Mouse (Mus musculus): ENCODE results near the gene Wif1. TPM values are rescaled to one million over a fixed set of nuclear protein-coding genes. Genes with fewer than 3 reads are reported as not detected.

The Wif1 gene
- polyA plus RNA-seq, 2 experiments from 2014 or later: not detected

DNA sequence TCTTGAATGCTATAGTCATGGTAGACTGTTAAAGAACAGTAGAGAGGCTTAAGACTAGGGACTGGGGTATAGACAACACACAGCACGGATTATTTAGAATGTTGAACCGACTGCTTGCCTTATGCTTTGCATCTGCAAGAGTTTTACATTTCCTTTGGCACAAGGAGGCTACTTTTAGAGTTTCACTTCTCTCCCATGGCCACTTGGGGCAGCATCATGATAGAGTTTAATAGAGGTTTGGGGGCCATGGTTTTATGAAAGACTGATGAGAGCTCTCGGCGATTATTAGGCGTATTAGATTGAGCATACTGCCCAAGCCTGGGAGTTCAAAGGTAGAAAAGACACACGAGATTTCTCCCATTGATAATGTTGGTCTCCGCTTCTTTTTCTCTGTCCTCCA is 37.0 kb downstream of the Wif1 start:
- ATAC-seq: no peak

DNA sequence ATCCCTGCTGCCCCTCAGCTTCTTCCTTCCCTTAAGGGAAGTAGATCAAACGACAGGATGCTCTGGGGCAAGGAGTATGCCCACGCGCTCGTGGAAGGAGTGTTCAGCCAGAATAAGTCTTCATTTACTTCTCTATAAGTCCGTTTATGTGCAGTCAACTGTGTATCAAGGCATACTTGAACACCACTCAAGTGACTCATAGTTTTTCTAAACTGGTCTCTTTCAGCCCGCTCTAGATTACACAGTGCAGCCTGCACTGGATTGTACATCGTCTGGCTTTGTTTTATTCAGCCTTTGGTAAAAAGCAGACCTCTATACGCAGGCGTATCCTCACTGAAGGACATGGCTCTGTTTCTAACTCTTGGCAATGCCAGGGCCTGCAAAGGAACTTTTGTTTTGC is 46.7 kb downstream of the Wif1 start:
- ATAC-seq: no peak

DNA sequence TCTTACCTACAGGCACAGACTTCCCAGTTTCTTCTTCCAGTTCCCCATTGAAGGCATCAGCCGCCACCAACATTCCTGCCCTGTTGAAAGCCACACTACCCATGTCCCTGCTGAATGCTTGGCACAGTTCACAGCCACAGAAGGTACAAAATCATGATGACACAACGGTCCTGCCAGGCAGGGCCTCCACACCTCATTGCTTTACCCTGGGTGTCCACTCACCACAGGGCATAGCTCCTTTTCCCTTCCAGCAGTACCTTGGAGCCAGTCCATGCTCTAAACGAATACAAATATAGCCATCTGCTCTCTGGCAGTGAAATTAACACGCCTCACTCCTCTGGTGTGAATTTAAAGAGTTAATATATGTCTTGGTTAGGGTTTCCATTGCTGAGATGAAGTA is 49.1 kb downstream of the Wif1 start:
- no peak for ATAC-seq

DNA sequence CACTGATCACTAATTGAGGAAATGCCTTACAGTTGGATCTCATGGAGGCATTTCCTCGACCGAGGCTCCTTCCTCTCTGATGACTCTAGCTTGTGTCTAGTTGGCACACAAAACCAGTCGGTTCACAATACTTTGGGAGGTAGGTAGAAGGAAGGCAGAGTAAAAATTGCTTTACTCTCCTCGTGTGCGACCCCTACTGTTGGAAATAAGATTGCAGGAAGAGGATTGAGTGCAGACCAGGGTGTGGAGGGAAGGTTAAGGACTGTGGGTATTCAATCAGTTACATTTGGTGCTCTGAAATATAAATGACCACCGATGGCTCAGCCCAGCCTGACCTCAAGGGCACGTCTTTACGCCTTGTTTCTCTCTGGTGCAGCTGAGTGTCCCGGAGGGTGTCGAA is 49.8 kb downstream of the Wif1 start:
- no peak for ATAC-seq

DNA sequence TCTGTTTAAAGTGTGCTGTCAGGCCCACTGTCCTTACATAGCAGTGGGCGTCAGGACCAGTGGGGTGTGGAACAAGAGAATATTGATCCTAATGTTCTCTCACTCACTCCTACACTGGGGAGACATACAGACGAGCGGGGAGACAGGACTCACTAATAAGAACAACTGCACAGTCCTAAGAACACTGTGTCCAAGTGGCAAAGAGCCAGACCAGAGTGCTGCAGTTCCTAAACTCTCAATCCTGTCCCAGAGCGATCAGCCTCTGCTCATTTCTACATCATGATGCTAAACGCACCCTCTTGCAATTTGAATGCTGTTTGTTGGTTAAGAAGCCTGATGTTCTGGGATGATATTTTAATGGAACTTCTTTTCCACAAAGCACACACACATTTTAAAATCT is 54.9 kb downstream of the Wif1 start:
- ATAC-seq: no peak

DNA sequence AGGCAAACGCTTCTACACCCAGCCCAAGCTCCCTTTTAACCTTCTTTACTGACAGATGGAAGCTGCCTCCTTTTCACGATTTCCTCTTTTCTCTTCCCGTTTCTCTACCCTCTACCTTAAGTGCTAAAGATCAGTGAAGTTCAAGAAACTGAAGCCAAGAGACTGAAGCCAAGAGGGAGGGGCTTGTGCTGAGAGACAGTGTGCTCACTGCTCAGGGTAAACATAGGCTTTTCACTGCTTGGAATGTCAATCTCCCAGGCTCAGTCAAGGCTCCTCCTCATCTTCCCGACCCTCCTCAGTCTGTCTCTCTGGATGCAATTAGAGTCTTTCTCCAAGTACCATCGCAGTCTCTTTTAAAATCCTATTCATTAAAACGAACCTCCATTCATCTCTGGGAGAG is 55.6 kb downstream of the Wif1 start:
- ATAC-seq: no peak

DNA sequence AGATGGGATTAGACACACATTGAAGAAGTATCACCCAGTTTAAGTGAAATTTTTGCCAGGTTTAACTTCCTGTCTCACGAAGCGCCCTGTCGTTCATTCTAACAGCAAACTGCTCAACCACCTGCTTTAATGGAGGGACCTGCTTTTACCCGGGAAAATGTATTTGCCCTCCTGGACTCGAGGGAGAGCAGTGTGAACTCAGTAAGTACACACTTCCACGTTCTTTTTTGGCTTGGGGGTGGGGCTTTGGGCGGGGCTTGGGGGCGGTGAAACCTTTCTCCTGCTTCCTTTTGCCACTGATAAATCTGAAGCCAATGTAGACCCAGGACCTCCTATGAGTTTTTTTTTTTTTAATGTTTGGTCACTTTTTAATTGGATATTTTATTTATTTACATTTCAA is 56.2 kb downstream of the Wif1 start:
- no peak for ATAC-seq

DNA sequence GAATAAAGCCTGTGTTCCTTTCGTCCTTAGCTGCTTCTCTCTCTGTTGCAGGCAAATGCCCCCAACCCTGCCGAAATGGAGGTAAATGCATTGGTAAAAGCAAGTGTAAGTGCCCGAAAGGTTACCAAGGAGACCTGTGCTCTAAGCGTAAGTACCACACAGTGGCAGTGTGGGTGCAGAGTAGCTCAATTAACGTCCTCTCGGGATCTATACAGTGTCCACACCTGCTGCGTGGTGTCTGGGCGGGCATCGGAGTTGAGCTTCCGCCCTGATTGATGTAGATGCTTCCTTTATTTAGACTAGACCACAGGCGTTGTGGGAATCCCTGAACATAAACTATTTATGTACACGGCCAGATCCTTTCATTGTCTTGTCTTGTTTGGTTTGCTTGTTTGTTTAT is 62.2 kb downstream of the Wif1 start:
- no peak for ATAC-seq

DNA sequence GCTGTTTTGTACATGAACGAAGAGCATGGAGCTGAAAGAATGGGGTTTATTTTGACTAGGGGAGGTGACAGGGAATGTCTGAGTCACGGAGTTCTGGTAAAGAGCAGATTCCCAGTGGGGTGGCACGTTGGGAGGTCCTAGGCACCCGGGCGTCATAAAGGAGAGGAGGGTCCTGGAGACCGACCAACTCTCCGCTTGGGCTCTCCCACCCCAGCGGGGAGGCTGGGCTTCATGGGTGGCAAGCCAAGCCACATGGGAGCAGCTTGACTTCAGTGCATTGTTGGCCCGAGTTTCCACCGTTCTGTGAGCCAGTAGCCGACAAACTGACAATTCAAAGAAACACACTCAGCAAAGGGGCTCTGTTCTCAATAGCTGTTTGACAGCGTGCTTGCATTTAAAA is 64.5 kb downstream of the Wif1 start:
- no peak for ATAC-seq

DNA sequence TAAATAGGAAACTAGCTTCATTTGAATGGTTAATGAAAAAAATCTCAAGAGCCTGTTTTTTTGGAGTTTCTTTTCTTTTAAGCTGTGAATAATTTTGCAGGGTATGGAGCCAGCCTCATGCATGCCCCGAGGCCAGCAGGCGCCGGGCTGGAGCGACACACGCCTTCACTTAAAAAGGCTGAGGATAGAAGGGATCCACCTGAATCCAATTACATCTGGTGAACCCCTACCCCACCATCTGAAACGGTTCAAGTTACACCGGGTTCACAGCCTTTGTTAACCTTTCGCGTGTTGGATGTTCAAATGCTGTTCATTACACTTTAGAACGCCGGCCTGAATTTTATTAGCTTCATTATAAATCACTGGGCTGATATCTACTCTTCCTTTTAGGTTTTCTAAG is 65.9 kb downstream of the Wif1 start:
- ATAC-seq: no peak

DNA sequence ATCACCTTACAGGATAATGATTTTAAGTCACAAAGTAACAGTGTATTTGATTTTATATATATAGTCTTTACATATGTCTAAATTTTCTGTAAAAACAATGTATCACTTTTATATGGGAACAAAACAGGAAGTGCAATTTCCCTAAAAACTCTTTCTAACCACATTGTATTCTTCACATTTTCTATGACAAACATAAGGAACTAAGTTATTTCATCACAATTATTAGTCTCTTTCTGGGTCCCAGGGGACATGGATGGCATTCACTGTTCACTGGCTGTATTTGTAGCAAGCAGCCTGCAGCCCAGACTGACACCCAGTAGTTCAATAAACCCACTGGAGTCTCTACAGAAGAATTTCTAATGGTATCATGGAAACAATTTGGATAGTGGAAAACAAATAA is 82.4 kb downstream of the Wif1 start:
- ATAC-seq: no peak

DNA sequence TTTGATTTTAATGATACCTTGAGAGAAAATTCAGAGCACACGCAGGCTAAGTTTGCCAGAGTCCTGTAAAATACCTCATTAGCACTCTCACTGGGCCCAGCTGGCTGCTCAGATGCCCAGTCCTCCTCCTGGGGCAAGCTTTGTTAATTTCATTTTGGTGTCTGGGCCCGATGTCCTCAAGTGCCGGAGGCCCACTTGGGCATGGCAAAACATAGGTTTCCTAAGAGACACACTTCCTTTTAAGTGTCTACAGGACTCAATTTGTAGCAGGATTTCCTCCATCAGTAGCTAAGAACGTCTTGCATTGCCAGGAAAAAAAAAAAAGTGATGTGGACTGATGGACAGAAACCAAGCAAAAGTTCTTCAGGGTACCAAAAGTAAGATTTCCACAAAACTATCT is 82.9 kb downstream of the Wif1 start:
- no peak for ATAC-seq

DNA sequence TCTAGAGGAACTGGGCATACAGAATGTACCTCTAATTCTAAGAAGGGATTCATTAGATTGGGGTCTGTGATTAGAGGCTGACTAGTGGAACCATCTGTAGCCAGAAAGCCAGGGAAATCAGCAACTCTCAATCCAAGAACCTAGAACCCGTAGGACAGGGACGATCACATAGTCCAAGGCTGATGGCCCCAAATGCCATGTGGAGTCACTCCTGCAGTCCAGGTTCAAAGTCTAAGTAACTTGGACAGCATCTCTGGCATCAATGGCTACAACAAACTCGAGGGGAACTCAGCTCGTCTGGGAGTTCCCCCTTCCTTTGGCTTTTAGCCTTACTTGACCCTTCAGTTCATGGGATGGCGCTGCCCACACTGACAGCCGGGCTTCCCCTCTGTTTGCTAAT is 87.0 kb downstream of the Wif1 start:
- no peak for ATAC-seq

DNA sequence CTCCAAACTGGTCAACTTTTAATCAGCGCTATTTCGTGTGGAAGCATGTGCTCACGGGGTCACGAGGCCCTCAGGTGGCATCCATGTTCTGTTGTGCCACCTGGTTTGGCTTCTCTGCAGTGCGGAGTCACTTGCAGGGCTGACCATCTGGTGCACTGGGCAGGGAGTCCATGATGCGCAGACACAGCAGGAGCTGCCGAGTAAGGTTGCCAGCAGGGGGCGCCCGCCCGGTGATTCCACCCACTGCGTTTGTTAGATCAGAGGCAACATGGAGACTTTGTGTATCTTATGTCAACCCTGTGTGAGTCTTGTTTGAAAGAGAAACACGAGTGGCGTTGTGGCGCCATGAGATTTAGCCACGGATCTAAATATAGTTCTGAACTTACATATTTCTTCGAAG is 90.7 kb downstream of the Wif1 start:
- no peak for ATAC-seq

DNA sequence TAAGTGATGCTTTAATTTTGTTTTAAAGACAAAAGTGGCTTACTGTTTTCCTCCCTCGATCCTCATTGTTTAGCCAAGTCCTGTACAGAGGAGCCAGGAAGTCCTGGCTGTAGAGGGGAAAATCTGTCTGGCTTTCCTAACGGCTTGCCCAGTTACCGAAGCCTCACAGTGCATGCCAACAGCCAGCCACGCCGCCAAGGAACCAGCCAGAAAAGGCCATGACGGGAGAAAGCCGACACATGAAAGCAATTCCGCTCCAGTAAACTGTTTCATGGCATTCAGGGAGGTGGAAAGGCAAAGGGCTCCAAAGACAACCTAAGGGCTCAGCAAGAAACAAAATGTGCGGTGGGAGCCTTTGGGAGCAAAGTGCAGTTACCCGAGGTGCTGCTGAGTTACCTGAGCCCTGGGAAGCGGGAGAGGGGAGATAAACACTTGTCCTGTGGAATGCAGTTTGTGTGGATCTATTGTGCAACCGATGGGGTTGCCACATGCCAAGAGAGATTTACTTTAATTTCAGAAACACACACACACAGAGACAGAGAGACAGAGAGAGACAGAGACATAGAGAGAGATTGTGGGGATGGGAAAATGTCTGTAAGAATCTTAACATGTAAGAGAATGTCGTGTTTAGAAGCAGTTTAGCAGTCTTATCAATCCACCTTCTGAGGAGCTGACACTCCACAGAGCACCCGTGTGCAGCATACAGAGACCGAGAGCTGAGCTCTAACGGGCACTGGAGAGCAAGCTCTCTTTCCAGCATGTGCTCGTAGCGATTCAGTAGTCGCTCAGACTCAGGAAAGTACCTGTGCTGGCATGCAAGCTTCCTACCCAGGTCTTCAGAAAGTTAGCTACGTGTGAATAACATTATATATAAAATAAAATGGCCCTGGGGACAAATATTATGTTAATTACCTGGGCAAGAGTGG is 95.5 kb downstream of the Wif1 start:
- no peak for ATAC-seq

Other genes starting within 250 kb of the Wif1 start
- under 1 TPM; 0.48 to 0.61 TPM for gene Msrb3, start 134.9 kb upstream of the Wif1 start, polyA plus RNA-seq (2017; shearing (Covaris generic))
- 1 to 10 TPM; 3.6 to 7.2 TPM for gene Lemd3, start 54.6 kb upstream of the Wif1 start, polyA plus RNA-seq (2017; shearing (Covaris generic))